9 mouse cellular contexts compared by ENCODE assay signal in the genomic region with DNA sequence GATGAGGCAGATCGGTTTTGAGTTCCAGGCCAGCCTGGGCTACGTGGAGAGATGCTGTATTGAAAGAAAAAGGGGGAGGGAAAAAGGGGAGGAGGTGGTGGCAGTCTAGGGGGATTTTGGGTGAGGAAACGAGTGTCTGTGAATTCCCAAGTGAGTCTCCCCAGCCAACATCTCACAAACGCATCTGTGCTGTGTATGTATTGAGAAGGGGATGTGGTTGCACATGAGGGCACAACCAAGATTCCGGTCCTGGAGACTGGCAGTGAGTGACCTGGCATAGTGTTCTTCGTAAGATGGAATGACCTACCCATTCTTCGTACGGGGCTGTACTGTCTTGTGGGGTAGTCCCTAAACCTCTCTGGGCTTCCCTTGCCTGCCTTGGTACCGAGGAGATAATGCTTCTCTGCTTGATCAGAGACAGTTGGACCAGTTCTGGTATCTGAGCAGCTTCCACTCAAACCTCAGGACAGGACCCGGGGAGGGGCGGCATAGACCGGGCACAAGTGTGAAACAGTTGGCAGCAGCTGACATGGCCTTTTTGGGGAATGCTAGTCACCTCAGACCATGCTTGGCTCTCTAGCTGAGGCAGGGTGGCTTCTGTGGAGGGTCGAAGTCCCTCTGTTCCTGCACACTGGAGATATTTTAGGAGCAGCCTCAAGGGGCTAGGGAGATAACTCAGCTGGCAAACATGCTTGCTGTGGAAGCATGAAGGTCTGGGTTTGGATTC. TPM values are rescaled to one million over a fixed set of nuclear protein-coding genes. Genes with fewer than 3 reads are reported as not detected.
DNase-seq lines count a peak whose midpoint lies in the region; ATAC-seq and TF ChIP-seq lines count a peak whose summit lies in the region.
"Had no signal": no experiment of that assay in that cellular context is flagged by ENCODE, and none has a peak within 500 bp of the region (broad histone marks: within the 10 kb centered on the region; RNA-seq: fewer than 3 reads in every experiment).

No protein-coding gene starts in this region.

- TF ChIP-seq POLR2A in myocyte (IDR thresholded peaks at IDR 0.05; ENCODE audit: insufficient read length, low read depth) = no peak

- DNase-seq in limb, embryonic 10.5 days (ENCODE audit: low spot score) = no peak
- no peak for DNase-seq in embryonic facial prominence, embryonic 14.5 days (ENCODE audit: low spot score)
- DNase-seq in cerebellum, adult 18-20 months = no peak
- no peak for DNase-seq in right cerebral cortex, postnatal 36 days (ENCODE audit: low spot score in 2 of 2)
- DNase-seq: heart, adult 18-20 months; right cerebral cortex, postnatal 25 days had no signal

- no peak overlapping the region for H3K9ac ChIP-seq in limb, embryonic 12.5 days (replicated peaks)
- no peak overlapping the region for H3K9ac ChIP-seq in embryonic facial prominence, embryonic 14.5 days (ENCODE audit: low read depth, low read length)
- H3K9ac ChIP-seq in intestine, embryonic 15.5 days = no peak overlapping the region

- 75% methylated on average over 13 of the region's 13 CpGs for WGBS in limb, embryonic 12.5 days
- WGBS in limb, embryonic 10.5 days = 78% methylated on average over 13 of the region's 13 CpGs
- 73% methylated on average over 13 of the region's 13 CpGs for WGBS in embryonic facial prominence, embryonic 14.5 days
- 67% methylated on average over 13 of the region's 13 CpGs for WGBS in intestine, embryonic 15.5 days

- peaks cover 35% of the 10 kb centered on the region for H3K27me3 ChIP-seq in limb, embryonic 12.5 days
- peaks cover 69% of the 10 kb centered on the region for H3K27me3 ChIP-seq in limb, embryonic 10.5 days (ENCODE audit: low read depth, poor library complexity, severe bottlenecking)
- no peaks in the 10 kb centered on the region; the same call in 1 of the 2 replicates for H3K27me3 ChIP-seq in embryonic facial prominence, embryonic 14.5 days (replicated peaks; ENCODE audit: control insufficient read depth, insufficient read depth, low read length)
- H3K27me3 ChIP-seq in intestine, embryonic 15.5 days (replicated peaks) = no peaks in the 10 kb centered on the region
- H3K27me3 ChIP-seq in myocyte (ENCODE audit: control insufficient read depth, insufficient read depth, insufficient read length) = no peaks in the 10 kb centered on the region

- H3ac ChIP-seq in myocyte (ENCODE audit: control insufficient read depth, insufficient read length) = no peak overlapping the region

- H3K9me3 ChIP-seq in limb, embryonic 12.5 days = no peaks in the 10 kb centered on the region
- no peaks in the 10 kb centered on the region for H3K9me3 ChIP-seq in limb, embryonic 10.5 days (replicated peaks)
- H3K9me3 ChIP-seq in embryonic facial prominence, embryonic 14.5 days (ENCODE audit: control insufficient read depth, low read length) = no peaks in the 10 kb centered on the region
- H3K9me3 ChIP-seq in intestine, embryonic 15.5 days = no peaks in the 10 kb centered on the region

- H3K36me3 ChIP-seq in limb, embryonic 12.5 days = no peaks in the 10 kb centered on the region
- no peaks in the 10 kb centered on the region for H3K36me3 ChIP-seq in limb, embryonic 10.5 days
- no peaks in the 10 kb centered on the region for H3K36me3 ChIP-seq in embryonic facial prominence, embryonic 14.5 days (ENCODE audit: control insufficient read depth, insufficient read depth, low read length)
- no peaks in the 10 kb centered on the region for H3K36me3 ChIP-seq in intestine, embryonic 15.5 days
- no peaks in the 10 kb centered on the region for H3K36me3 ChIP-seq in myocyte (ENCODE audit: control insufficient read depth, insufficient read depth)

- no peak overlapping the region for H3K27ac ChIP-seq in limb, embryonic 12.5 days
- no peak overlapping the region for H3K27ac ChIP-seq in limb, embryonic 10.5 days
- no peak overlapping the region for H3K27ac ChIP-seq in embryonic facial prominence, embryonic 14.5 days (replicated peaks; ENCODE audit: low read depth, low read length)
- no peak overlapping the region for H3K27ac ChIP-seq in intestine, embryonic 15.5 days

- H3K4me3 ChIP-seq in limb, embryonic 12.5 days (replicated peaks) = no peak overlapping the region
- H3K4me3 ChIP-seq in limb, embryonic 10.5 days = no peak overlapping the region
- peak overlapping the region; percentile 34; the same call in 1 of the 2 replicates for H3K4me3 ChIP-seq in embryonic facial prominence, embryonic 14.5 days (ENCODE audit: low read depth, low read length)
- H3K4me3 ChIP-seq in intestine, embryonic 15.5 days (replicated peaks) = peak overlapping the region; percentile 37; the same call in 1 of the 2 replicates
- no peak overlapping the region for H3K4me3 ChIP-seq in myocyte

- H3K4me1 ChIP-seq in limb, embryonic 12.5 days (replicated peaks) = peaks cover 30% of the 10 kb centered on the region
- peaks cover 33% of the 10 kb centered on the region for H3K4me1 ChIP-seq in limb, embryonic 10.5 days
- H3K4me1 ChIP-seq in embryonic facial prominence, embryonic 14.5 days (ENCODE audit: control insufficient read depth, insufficient read depth, low read length) = peaks cover 18% of the 10 kb centered on the region
- peaks cover 26% of the 10 kb centered on the region for H3K4me1 ChIP-seq in intestine, embryonic 15.5 days (replicated peaks)

- H3K79me2 ChIP-seq in myocyte (ENCODE audit: control insufficient read depth, insufficient read depth) = no peaks in the 10 kb centered on the region

- no peak for ATAC-seq in limb, embryonic 12.5 days (ENCODE audit: insufficient number of reproducible peaks, insufficient read depth, low FRiP score, low TSS enrichment, low read depth)
- ATAC-seq in embryonic facial prominence, embryonic 14.5 days (ENCODE audit: low read depth) = no peak
- ATAC-seq in intestine, embryonic 15.5 days = no peak

- H3K4me2 ChIP-seq in limb, embryonic 12.5 days = peak overlapping the region; percentile 49; the same call in 1 of the 2 replicates
- peak overlapping the region; percentile 30 for H3K4me2 ChIP-seq in embryonic facial prominence, embryonic 14.5 days (ENCODE audit: low read depth, low read length)
- H3K4me2 ChIP-seq in intestine, embryonic 15.5 days (replicated peaks) = peak overlapping the region; percentile 59
- H3K4me2 ChIP-seq in myocyte (ENCODE audit: low read depth) = no peak overlapping the region

TF ChIP-seq in myocyte, 11 proteins besides CTCF, POLR2A, EP300 and RAD21:
- no peak for TF ChIP-seq MAX (IDR thresholded peaks at IDR 0.05; ENCODE audit: low read depth)
- TF ChIP-seq REST (IDR thresholded peaks at IDR 0.05; ENCODE audit: insufficient read depth, insufficient read length) = no peak
- no peak for TF ChIP-seq CEBPB (IDR thresholded peaks at IDR 0.05; ENCODE audit: insufficient read depth, poor library complexity, severe bottlenecking)
- peak; percentile 59 for TF ChIP-seq TCF3 (IDR thresholded peaks at IDR 0.05; ENCODE audit: insufficient read length, low read depth)
- no peak for TF ChIP-seq USF1 (IDR thresholded peaks at IDR 0.05; ENCODE audit: low read depth)
- TF ChIP-seq TCF12 (IDR thresholded peaks at IDR 0.05; ENCODE audit: insufficient read depth, poor library complexity, severe bottlenecking) = no peak
- no peak for TF ChIP-seq E2F4 (IDR thresholded peaks at IDR 0.05; ENCODE audit: insufficient read depth)
- no peak for TF ChIP-seq POLR2AphosphoS2 (IDR thresholded peaks at IDR 0.05; ENCODE audit: insufficient read length, low read depth)
- TF ChIP-seq MYOD1 (IDR thresholded peaks at IDR 0.05; ENCODE audit: control insufficient read depth in 1 of 3, insufficient read length in 2 of 3, low read depth in 2 of 3) = peak in 2 of 3 experiments; percentile 37 to 58
- peak in 2 of 3 experiments; percentile 57 to 88 for TF ChIP-seq MYOG (IDR thresholded peaks at IDR 0.05; ENCODE audit: control insufficient read depth in 1 of 3, insufficient read depth in 1 of 3, insufficient read length in 2 of 3, low read depth in 2 of 3)
- peak; percentile 55 for TF ChIP-seq SRF (IDR thresholded peaks at IDR 0.05; ENCODE audit: control insufficient read depth, insufficient read length, low read depth)

RNA-seq across cellular contexts. Expression of gene Adgrg1, which starts 4.2 kb away (rescaled TPM):
- 7.0 and 7.1 TPM in 2 replicates for polyA plus RNA-seq in limb, embryonic 12.5 days (2016; fragmentation: Nextera tagmentation; extraction: Ambion mirVana)
- 7.0 and 11.6 TPM in 2 replicates for polyA plus RNA-seq in limb, embryonic 10.5 days (2016; fragmentation: Nextera tagmentation; extraction: Ambion mirVana)
- polyA plus RNA-seq in embryonic facial prominence, embryonic 14.5 days (2014; fragmentation: Nextera tagmentation; extraction: Ambion mirVana) = 16.3 and 18.8 TPM in 2 replicates
- polyA plus RNA-seq in intestine, embryonic 15.5 days (2015; fragmentation: Nextera tagmentation; extraction: Ambion mirVana) = 22.4 and 23.8 TPM in 2 replicates
- 12.4 TPM for polyA plus RNA-seq in myocyte (2012; fragmentation: generic; extraction: Trizol)

RNA-seq across cellular contexts. Expression of gene Adgrg3, which starts 38.7 kb away (rescaled TPM):
- 2.2 and 2.7 TPM in 2 replicates for polyA plus RNA-seq in limb, embryonic 12.5 days (2016; fragmentation: Nextera tagmentation; extraction: Ambion mirVana)
- 3.4 and 4.2 TPM in 2 replicates for polyA plus RNA-seq in limb, embryonic 10.5 days (2016; fragmentation: Nextera tagmentation; extraction: Ambion mirVana)
- 3.3 and 3.6 TPM in 2 replicates for polyA plus RNA-seq in embryonic facial prominence, embryonic 14.5 days (2014; fragmentation: Nextera tagmentation; extraction: Ambion mirVana)
- 3.4 and 3.5 TPM in 2 replicates for polyA plus RNA-seq in intestine, embryonic 15.5 days (2015; fragmentation: Nextera tagmentation; extraction: Ambion mirVana)
- polyA plus RNA-seq in myocyte (2012; fragmentation: generic; extraction: Trizol) = 9.1 TPM

RNA-seq across cellular contexts. Expression of gene Adgrg5, which starts 55.3 kb away (rescaled TPM):
- polyA plus RNA-seq in limb, embryonic 12.5 days (2016; fragmentation: Nextera tagmentation; extraction: Ambion mirVana) = 0.23 TPM in 1 of 2 replicates, not detected in the other
- 0.18 and 0.74 TPM in 2 replicates for polyA plus RNA-seq in limb, embryonic 10.5 days (2016; fragmentation: Nextera tagmentation; extraction: Ambion mirVana)
- polyA plus RNA-seq in embryonic facial prominence, embryonic 14.5 days (2014; fragmentation: Nextera tagmentation; extraction: Ambion mirVana) = 0.21 TPM in 2 replicates
- polyA plus RNA-seq in intestine, embryonic 15.5 days (2015; fragmentation: Nextera tagmentation; extraction: Ambion mirVana) = 1.3 and 2.1 TPM in 2 replicates
- polyA plus RNA-seq in myocyte (2012; fragmentation: generic; extraction: Trizol) = not detected

Comparison
In these comparisons a context has a peak if more than half of its experiments do, and no peak if none do; other contexts are left out.
1. H3K4me3 ChIP-seq: peak in embryonic facial prominence, embryonic 14.5 days (single experiment) and intestine, embryonic 15.5 days (single experiment); none in limb, embryonic 12.5 days (single experiment), limb, embryonic 10.5 days (single experiment) and myocyte (single experiment).